Mouse (Mus musculus) liver, embryonic 16.5 days (tissue): Measurements from ENCODE around the gene Mknk2. TPM values are rescaled to one million over a fixed set of nuclear protein-coding genes. Genes with fewer than 3 reads are reported as not detected.

Experiments
- ATAC-seq: fragments of 200-750 bp; cut with Nextera tagmentation; 2 replicates; pipeline ENCODE4 v1.8.0; 2017; ENCODE audit warnings: low read depth, mild to moderate bottlenecking, moderate number of reproducible peaks, moderate library complexity
- H3K27ac ChIP-seq: fragments of 300-500 bp; sonication (generic); 2 replicates; pipeline ENCODE4 v1.5.1; 2014; ENCODE audit warnings: mild to moderate bottlenecking, low read length
- H3K27me3 ChIP-seq: fragments of 300-500 bp; sonication (generic); 2 replicates; pipeline ENCODE4 v1.6.1; 2014; ENCODE audit warnings: low read depth, low read length, mixed read lengths; ENCODE audit not compliant: control insufficient read depth, insufficient read depth
- H3K36me3 ChIP-seq: fragments of 300-500 bp; sonication (generic); 2 replicates; pipeline ENCODE4 v1.6.1; 2014; ENCODE audit warnings: mild to moderate bottlenecking; ENCODE audit not compliant: control insufficient read depth, insufficient read depth
- H3K4me1 ChIP-seq: fragments of 300-500 bp; sonication (generic); 2 replicates; pipeline ENCODE4 v1.6.1; 2014; ENCODE audit warnings: low read depth, low read length, mixed read lengths; ENCODE audit not compliant: control insufficient read depth
- H3K4me2 ChIP-seq: fragments of 300-500 bp; sonication (generic); 2 replicates; pipeline ENCODE4 v1.6.1; 2014; ENCODE audit warnings: low read depth, low read length, mixed read lengths
- H3K4me3 ChIP-seq: fragments of 300-500 bp; sonication (generic); 2 replicates; pipeline ENCODE4 v1.5.1; 2014; ENCODE audit warnings: low read depth, mild to moderate bottlenecking, low read length
- H3K9ac ChIP-seq: fragments of 300-500 bp; sonication (generic); 2 replicates; pipeline ENCODE4 v1.6.1; 2014; ENCODE audit warnings: low read depth, low read length
- H3K9me3 ChIP-seq: fragments of 300-500 bp; sonication (generic); replicated peaks from 2 replicates; pipeline ENCODE4 v1.6.1; 2016; ENCODE audit warnings: low read length; ENCODE audit not compliant: control insufficient read depth
- WGBS: fragments of 180-500 bp; shearing (Covaris S2); extraction: QIAGEN DNeasy Blood & Tissue Kit; methylation state at CpG from one replicate; pipeline ENCODE4 v1.1.7; 2014; ENCODE audit not compliant: insufficient replicate concordance; 5-methylcytosine and 5-hydroxymethylcytosine counted together
- polyA plus RNA-seq: library from polyadenylated mRNA; unstranded; fragments of >200 nt; fragmentation: Nextera tagmentation; extraction: Ambion mirVana; gene quantifications from 2 replicates; pipeline ENCODE4 v1.2.1, GENCODE M21; 2015

Mknk2 gene
- polyA plus RNA-seq, 1 experiment from 2014 or later = 54.4 TPM

- Histone ChIP-seq H3K4me1 (peaks cover 65% of the 10 kb centered on the region), H3K9me3 (no peaks in the 10 kb centered on the region), H3K27ac (peak within 1 kb of the TSS; percentile 98), H3K9ac (peak within 1 kb of the TSS; percentile 74), H3K36me3 (no peaks in the 10 kb centered on the region; the same call in 1 of the 2 replicates), H3K27me3 (no peaks in the 10 kb centered on the region), H3K4me3 (peak within 1 kb of the TSS; percentile 72), H3K4me2 (peak within 1 kb of the TSS; percentile 99)
- peak; percentile 80 for ATAC-seq
- under 1% methylated on average over 59 of the region's 59 CpGs for WGBS
Observed at GRCm38 (mm10) chr10:80701721-80702535, 24.0 kb upstream of the Mknk2 start, which contains the start of the genes Mob3a and Izumo4. TSS of gene Mob3a (minus strand) at chr10:80701977. TSS of gene Izumo4 (plus strand) at chr10:80702184.

- H3K4me2 ChIP-seq = peak overlapping the region; percentile 99
- ATAC-seq = no peak
- no peaks in the 10 kb centered on the region for H3K9me3 ChIP-seq
- WGBS = 4% methylated on average over 4 of the region's 4 CpGs
- H3K4me3 ChIP-seq = peak overlapping the region; percentile 72
- peak overlapping the region; percentile 64 for H3K9ac ChIP-seq
- H3K36me3 ChIP-seq = no peaks in the 10 kb centered on the region
- H3K27ac ChIP-seq = peak overlapping the region; percentile 98
- H3K4me1 ChIP-seq = peaks cover 77% of the 10 kb centered on the region
- H3K27me3 ChIP-seq = no peaks in the 10 kb centered on the region
Observed at GRCm38 (mm10) chr10:80700732-80701131, 22.8 kb upstream of the Mknk2 start.

GRCm38 (mm10) chr10:80700038-80700504, 22.2 kb upstream of the Mknk2 start:
- no peaks in the 10 kb centered on the region for H3K36me3 ChIP-seq
- 39% methylated on average over 7 of the region's 7 CpGs for WGBS
- H3K27ac ChIP-seq = peak overlapping the region; percentile 98
- H3K4me3 ChIP-seq = peak overlapping the region; percentile 72
- peak overlapping the region; percentile 99 for H3K4me2 ChIP-seq
- peak overlapping the region; percentile 3; the same call in 1 of the 2 replicates for H3K9ac ChIP-seq
- no peaks in the 10 kb centered on the region for H3K27me3 ChIP-seq
- no peak for ATAC-seq
- H3K9me3 ChIP-seq = no peaks in the 10 kb centered on the region
- peaks cover 81% of the 10 kb centered on the region for H3K4me1 ChIP-seq

GRCm38 (mm10) chr10:80698605-80699004, 20.7 kb upstream of the Mknk2 start:
- Histone ChIP-seq H3K27me3 (no peaks in the 10 kb centered on the region), H3K9me3 (no peaks in the 10 kb centered on the region), H3K27ac (peak overlapping the region; percentile 91), H3K4me3 (peak overlapping the region; percentile 41), H3K36me3 (no peaks in the 10 kb centered on the region), H3K9ac (peak overlapping the region; percentile 60), H3K4me1 (peaks cover 89% of the 10 kb centered on the region), H3K4me2 (peak overlapping the region; percentile 71)
- ATAC-seq = no peak
- 53% methylated on average over 9 of the region's 9 CpGs for WGBS

- Histone ChIP-seq H3K9ac (peak overlapping the region; percentile 60), H3K9me3 (no peaks in the 10 kb centered on the region), H3K4me1 (peaks cover 89% of the 10 kb centered on the region), H3K27me3 (no peaks in the 10 kb centered on the region), H3K36me3 (no peaks in the 10 kb centered on the region), H3K4me2 (peak overlapping the region; percentile 71), H3K27ac (peak overlapping the region; percentile 91), H3K4me3 (peak overlapping the region; percentile 41)
- ATAC-seq = peak; percentile 58
- WGBS = 19% methylated on average over 9 of the region's 9 CpGs
Observed at GRCm38 (mm10) chr10:80697812-80698211, 19.9 kb upstream of the Mknk2 start.

- 0 out of 2 replicates have a peak overlapping the region, but pooled peaks have one; percentile 19 for H3K9ac ChIP-seq
- H3K27me3 ChIP-seq = no peaks in the 10 kb centered on the region
- peaks cover 91% of the 10 kb centered on the region for H3K4me1 ChIP-seq
- H3K4me2 ChIP-seq = peak overlapping the region; percentile 71
- ATAC-seq = no peak
- no peaks in the 10 kb centered on the region for H3K36me3 ChIP-seq
- peak overlapping the region; percentile 66 for H3K27ac ChIP-seq
- H3K9me3 ChIP-seq = no peaks in the 10 kb centered on the region
- WGBS = 67% methylated on average over 8 of the region's 8 CpGs
- peak overlapping the region; percentile 41 for H3K4me3 ChIP-seq
Observed at GRCm38 (mm10) chr10:80697393-80697787, 19.5 kb upstream of the Mknk2 start.

- Histone ChIP-seq H3K9ac (peak overlapping the region; percentile 1; the same call in 1 of the 2 replicates), H3K4me1 (peaks cover 97% of the 10 kb centered on the region), H3K4me3 (no peak overlapping the region), H3K9me3 (no peaks in the 10 kb centered on the region), H3K27ac (peak overlapping the region; percentile 83), H3K27me3 (no peaks in the 10 kb centered on the region), H3K36me3 (no peaks in the 10 kb centered on the region), H3K4me2 (peak overlapping the region; percentile 2; the same call in 1 of the 2 replicates)
- WGBS = 23% methylated on average over 11 of the region's 12 CpGs
- no peak for ATAC-seq
Observed at GRCm38 (mm10) chr10:80696502-80697392, 18.8 kb upstream of the Mknk2 start.

GRCm38 (mm10) chr10:80695801-80696501, 18.0 kb upstream of the Mknk2 start:
- 28% methylated on average over 10 of the region's 10 CpGs for WGBS
- Histone ChIP-seq H3K27ac (peak overlapping the region; percentile 83), H3K4me1 (peaks cover 94% of the 10 kb centered on the region), H3K36me3 (peaks cover 4% of the 10 kb centered on the region), H3K4me3 (no peak overlapping the region), H3K4me2 (peak overlapping the region; percentile 25), H3K27me3 (no peaks in the 10 kb centered on the region), H3K9me3 (no peaks in the 10 kb centered on the region), H3K9ac (peak overlapping the region; percentile 34)
- no peak for ATAC-seq
